Mouse (Mus musculus): ENCODE measurements around the gene Slc9a9. TPM values are rescaled to one million over a fixed set of nuclear protein-coding genes. Genes with fewer than 3 reads are reported as not detected.

The Slc9a9 gene
- total and polyA plus RNA-seq, 3 experiments: 0.46 to 0.71 TPM; not detected in 1

DNA sequence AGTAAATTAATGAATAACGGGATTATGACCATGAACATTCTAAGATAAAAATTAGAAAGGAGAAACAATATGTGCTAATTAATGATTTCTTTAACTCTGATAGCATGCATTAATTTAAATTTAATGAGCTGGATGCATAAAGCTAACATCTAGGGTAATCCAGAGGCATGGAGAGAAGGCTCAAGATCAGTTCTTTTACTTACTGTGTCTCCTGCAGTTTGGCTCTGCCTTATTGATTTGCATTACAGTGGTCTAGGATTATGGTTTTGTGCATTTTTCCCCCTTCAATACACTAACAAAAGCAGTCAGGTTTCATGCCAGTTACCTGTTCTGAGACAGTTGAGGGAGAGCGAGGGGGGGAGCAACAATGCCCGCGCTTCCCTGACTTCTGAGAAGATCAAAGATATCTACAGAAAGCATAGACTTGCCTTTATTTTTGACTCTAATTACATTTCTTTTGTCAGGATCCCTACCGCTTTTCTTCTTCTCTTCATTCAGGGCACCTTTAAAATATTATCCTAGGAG lies 298.9 kb downstream of the Slc9a9 start:
- Histone ChIP-seq H3K27ac (ENCODE audit: control insufficient read depth, low read depth, low read length) (no peak overlapping the region), H3K4me3 (ENCODE audit: control insufficient read depth in 1 of 2, insufficient read depth in 1 of 2, low read depth in 2 of 2, low read length in 2 of 2) (no peak overlapping the region), H3K79me2 (ENCODE audit: control insufficient read depth, insufficient read depth, low read length, poor library complexity) (no peaks in the 10 kb centered on the region), H3K9me3 (replicated peaks; ENCODE audit: insufficient read depth, low read length) (no peaks in the 10 kb centered on the region), H3K4me1 (ENCODE audit: control insufficient read depth in 1 of 2, insufficient read depth in 2 of 2, low read length in 2 of 2) (no peaks in the 10 kb centered on the region), H3K9ac (ENCODE audit: control insufficient read depth, low read depth, low read length, poor library complexity, severe bottlenecking) (no peak overlapping the region), H3K36me3 (ENCODE audit: control insufficient read depth in 1 of 2, insufficient read depth in 2 of 2, low read length in 2 of 2) (no peaks in the 10 kb centered on the region), H3K27me3 (ENCODE audit: control insufficient read depth in 1 of 2, insufficient read depth in 2 of 2, low read length in 2 of 2) (no peaks in the 10 kb centered on the region)
- DNase-seq (ENCODE audit: low read depth, low spot score): no peak
- no peak for TF ChIP-seq RCOR1 (IDR thresholded peaks at IDR 0.05; ENCODE audit: low read depth, low read length)

DNA sequence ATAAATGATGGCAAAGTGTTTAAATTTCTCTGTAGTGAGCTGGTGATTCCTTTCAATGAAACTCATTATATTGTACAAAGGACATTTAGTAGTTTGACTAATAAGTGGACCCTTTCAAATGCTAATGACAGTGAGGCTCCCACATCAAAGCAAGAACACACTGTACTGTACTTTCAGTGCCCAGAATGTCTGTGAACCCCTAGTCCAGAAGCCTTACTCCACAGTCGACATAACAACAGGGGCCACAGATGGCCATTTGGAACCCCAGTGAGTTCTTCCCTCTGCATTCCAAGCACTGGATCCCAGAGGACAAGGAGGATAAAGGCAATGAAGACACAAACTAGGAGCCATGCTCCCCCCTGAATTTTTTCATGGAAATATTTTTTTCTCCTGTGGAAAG lies 299.4 kb downstream of the Slc9a9 start:
- Histone ChIP-seq H3K9me3 (replicated peaks; ENCODE audit: insufficient read depth, low read length) (no peaks in the 10 kb centered on the region), H3K27me3 (ENCODE audit: control insufficient read depth in 1 of 2, insufficient read depth in 2 of 2, low read length in 2 of 2) (no peaks in the 10 kb centered on the region), H3K9ac (ENCODE audit: control insufficient read depth, low read depth, low read length, poor library complexity, severe bottlenecking) (no peak overlapping the region), H3K36me3 (ENCODE audit: control insufficient read depth in 1 of 2, insufficient read depth in 2 of 2, low read length in 2 of 2) (no peaks in the 10 kb centered on the region), H3K4me3 (ENCODE audit: control insufficient read depth in 1 of 2, insufficient read depth in 1 of 2, low read depth in 2 of 2, low read length in 2 of 2) (no peak overlapping the region), H3K79me2 (ENCODE audit: control insufficient read depth, insufficient read depth, low read length, poor library complexity) (no peaks in the 10 kb centered on the region), H3K27ac (ENCODE audit: control insufficient read depth, low read depth, low read length) (no peak overlapping the region), H3K4me1 (ENCODE audit: control insufficient read depth in 1 of 2, insufficient read depth in 2 of 2, low read length in 2 of 2) (no peaks in the 10 kb centered on the region)
- no peak for TF ChIP-seq UBTF (IDR thresholded peaks at IDR 0.05; ENCODE audit: borderline replicate concordance, insufficient read depth, low read depth, low read length)
- TF ChIP-seq MAFK (IDR thresholded peaks at IDR 0.05; ENCODE audit: borderline replicate concordance, low read depth, low read length): no peak
- no peak for TF ChIP-seq TAL1 (IDR thresholded peaks at IDR 0.05; ENCODE audit: low read length)
- TF ChIP-seq RAD21 (IDR thresholded peaks at IDR 0.05; ENCODE audit: low read depth, low read length): no peak
- no peak for DNase-seq (ENCODE audit: low read depth, low spot score)

DNA sequence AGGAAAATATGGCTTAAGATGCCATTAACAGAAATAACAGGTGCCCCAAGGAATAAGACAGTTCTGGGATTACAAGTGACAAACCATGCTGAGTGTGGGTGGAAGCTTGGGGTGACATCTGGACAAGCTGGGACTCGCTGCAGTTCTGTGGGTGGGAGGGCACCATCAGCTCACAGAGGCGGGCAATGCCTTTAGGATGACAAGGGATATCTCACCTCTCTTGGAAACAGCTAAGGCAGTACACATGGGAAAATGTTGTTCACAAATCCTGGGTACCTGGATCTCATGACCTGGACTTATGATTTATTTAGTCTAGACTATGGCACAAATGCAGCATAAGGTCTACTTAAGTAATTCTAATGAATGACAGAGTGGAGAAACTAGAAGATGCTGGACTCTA lies 302.3 kb downstream of the Slc9a9 start:
- no peaks in the 10 kb centered on the region for H3K79me2 ChIP-seq (ENCODE audit: control insufficient read depth, insufficient read depth, low read length, poor library complexity)
- DNase-seq (ENCODE audit: low read depth, low spot score): no peak
- H3K36me3 ChIP-seq (ENCODE audit: control insufficient read depth in 1 of 2, insufficient read depth in 2 of 2, low read length in 2 of 2): no peaks in the 10 kb centered on the region
- H3K4me3 ChIP-seq (ENCODE audit: control insufficient read depth in 1 of 2, insufficient read depth in 1 of 2, low read depth in 2 of 2, low read length in 2 of 2): no peak overlapping the region
- TF ChIP-seq KAT2A (conservative IDR thresholded peaks at IDR 0.05; ENCODE audit: low read depth, low read length): no peak
- no peak for TF ChIP-seq CHD2 (IDR thresholded peaks at IDR 0.05; ENCODE audit: low read length)
- no peak for TF ChIP-seq E2F4 (IDR thresholded peaks at IDR 0.05; ENCODE audit: borderline replicate concordance, low read depth, low read length)
- TF ChIP-seq MXI1 (IDR thresholded peaks at IDR 0.05; ENCODE audit: low read depth, low read length): no peak
- no peak for TF ChIP-seq USF2 (IDR thresholded peaks at IDR 0.05; ENCODE audit: borderline replicate concordance in 1 of 2, insufficient read depth in 1 of 2, low read depth in 1 of 2, low read length in 2 of 2)
- no peak for TF ChIP-seq POLR2AphosphoS5 (IDR thresholded peaks at IDR 0.05; ENCODE audit: borderline replicate concordance, low read depth, low read length)
- TF ChIP-seq MAFK (IDR thresholded peaks at IDR 0.05; ENCODE audit: borderline replicate concordance, low read depth, low read length): no peak
- TF ChIP-seq POLR2A (IDR thresholded peaks at IDR 0.05; ENCODE audit: control insufficient read depth in 1 of 2, insufficient read depth in 1 of 2, low read depth in 1 of 2, low read length in 2 of 2, poor library complexity in 1 of 2): no peak
- TF ChIP-seq MYB (IDR thresholded peaks at IDR 0.05; ENCODE audit: low read depth, low read length): no peak
- TF ChIP-seq MAX (IDR thresholded peaks at IDR 0.05; ENCODE audit: low read length): no peak
- TF ChIP-seq EP300 (IDR thresholded peaks at IDR 0.05; ENCODE audit: low read depth in 1 of 2, low read length in 2 of 2): no peak
- TF ChIP-seq GATA1 (IDR thresholded peaks at IDR 0.05; ENCODE audit: low read depth, low read length): no peak
- TF ChIP-seq UBTF (IDR thresholded peaks at IDR 0.05; ENCODE audit: borderline replicate concordance, insufficient read depth, low read depth, low read length): no peak
- no peak for TF ChIP-seq JUND (IDR thresholded peaks at IDR 0.05; ENCODE audit: low read depth, low read length)
- TF ChIP-seq GABPA (IDR thresholded peaks at IDR 0.05; ENCODE audit: low read depth, low read length): no peak
- TF ChIP-seq RAD21 (IDR thresholded peaks at IDR 0.05; ENCODE audit: low read depth, low read length): no peak
- TF ChIP-seq POLR2AphosphoS2 (IDR thresholded peaks at IDR 0.05; ENCODE audit: low read length): no peak
- TF ChIP-seq SMC3 (IDR thresholded peaks at IDR 0.05; ENCODE audit: low read depth, low read length): no peak
- no peak for TF ChIP-seq MYC (IDR thresholded peaks at IDR 0.05; ENCODE audit: low read depth, low read length)
- no peaks in the 10 kb centered on the region for H3K4me1 ChIP-seq (ENCODE audit: control insufficient read depth in 1 of 2, insufficient read depth in 2 of 2, low read length in 2 of 2)
- H3K9ac ChIP-seq (ENCODE audit: control insufficient read depth, low read depth, low read length, poor library complexity, severe bottlenecking): no peak overlapping the region
- no peaks in the 10 kb centered on the region for H3K27me3 ChIP-seq (ENCODE audit: control insufficient read depth in 1 of 2, insufficient read depth in 2 of 2, low read length in 2 of 2)
- no peak overlapping the region for H3K27ac ChIP-seq (ENCODE audit: control insufficient read depth, low read depth, low read length)
- no peaks in the 10 kb centered on the region for H3K9me3 ChIP-seq (replicated peaks; ENCODE audit: insufficient read depth, low read length)

Measured in MEL (cell line).